Mouse (Mus musculus) skeletal muscle tissue, adult 2 months (tissue): ENCODE measurements at regions not wholly inside any gene's neighbourhood (a gene's known extent, or its start where the extent isn't known, plus 50 kb on each side); places are given as distances from the start of the nearest gene placed in this dataset.

Experiments
- DNase-seq: peaks from one replicate; pipeline ENCODE4 v3.0.0-alpha.2; 2012; ENCODE audit warnings: low read depth, low spot score

DNA sequence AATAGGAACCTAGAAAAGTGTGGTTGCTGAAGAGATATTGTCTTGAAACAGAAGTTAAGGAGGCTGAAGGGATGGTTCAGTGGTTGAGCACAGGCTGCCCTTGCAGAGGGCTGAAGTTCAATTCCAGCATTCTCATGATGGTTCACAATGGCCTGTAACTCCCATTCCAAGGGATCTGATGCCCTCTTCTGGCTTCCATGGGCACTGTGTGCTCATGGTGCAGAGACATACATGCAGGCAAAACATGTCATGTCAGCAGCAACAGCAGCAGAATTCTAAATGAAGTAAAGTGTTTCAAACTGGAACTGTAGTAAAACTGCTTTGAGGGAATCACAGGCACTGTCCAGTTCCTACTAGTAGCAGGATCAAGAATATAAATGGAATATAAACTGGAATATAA lies 162.7 kb upstream of the Zpld1 start:
- DNase-seq, result no peak

DNA sequence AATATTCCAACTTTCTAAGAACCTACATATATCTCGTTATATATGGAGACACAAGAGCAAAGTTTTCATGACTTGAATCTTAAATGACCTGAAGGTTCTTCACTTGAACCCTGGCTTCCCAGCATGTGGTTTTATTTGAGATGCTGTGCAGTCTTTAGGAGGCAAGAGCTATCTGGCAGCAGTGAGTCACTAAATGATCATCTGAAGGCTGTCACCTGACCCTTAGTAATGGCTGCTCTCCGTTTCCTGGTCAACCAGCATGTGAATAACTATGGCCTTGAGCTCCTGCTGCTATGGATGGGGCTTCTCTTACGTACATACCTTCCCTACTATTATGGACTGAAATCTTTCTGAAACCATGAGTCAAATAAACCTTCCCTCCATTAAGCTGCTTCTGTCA lies 149.8 kb upstream of the Zpld1 start:
- DNase-seq, result no peak

DNA sequence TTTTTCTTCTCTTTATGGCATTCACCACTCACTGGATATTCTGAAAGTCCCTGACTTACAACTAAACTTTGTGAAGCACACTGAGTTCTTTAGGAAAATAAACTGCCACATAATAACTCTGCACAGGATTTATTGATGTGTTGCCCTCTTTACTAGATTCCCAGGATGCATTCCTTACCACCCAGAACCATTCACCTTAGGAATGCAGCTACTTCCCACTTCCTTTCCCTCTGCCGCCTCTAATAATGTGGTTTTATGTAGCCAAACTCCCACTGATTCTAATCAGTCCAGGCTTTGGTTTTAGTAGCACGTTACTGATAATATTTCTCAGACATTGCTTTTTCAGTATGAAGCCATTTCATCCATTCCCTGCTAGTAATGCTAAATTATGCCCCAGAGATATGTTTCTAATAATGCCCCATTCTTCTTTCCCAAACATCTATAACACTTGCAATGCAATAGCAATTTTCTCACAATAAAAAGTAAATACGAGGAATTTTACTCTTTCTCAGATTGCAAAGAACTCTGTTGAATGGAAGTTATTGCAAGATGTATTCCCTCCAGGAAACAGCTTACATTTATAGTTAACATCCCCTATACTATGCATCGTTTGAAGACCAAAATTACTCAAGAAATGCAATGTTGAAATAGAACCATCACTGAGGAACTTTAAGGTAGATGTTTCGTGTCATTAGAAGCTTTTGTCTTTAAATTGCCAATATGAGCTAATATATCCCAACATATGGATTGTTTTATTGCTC lies 145.2 kb upstream of the Zpld1 start:
- no peak for DNase-seq

DNA sequence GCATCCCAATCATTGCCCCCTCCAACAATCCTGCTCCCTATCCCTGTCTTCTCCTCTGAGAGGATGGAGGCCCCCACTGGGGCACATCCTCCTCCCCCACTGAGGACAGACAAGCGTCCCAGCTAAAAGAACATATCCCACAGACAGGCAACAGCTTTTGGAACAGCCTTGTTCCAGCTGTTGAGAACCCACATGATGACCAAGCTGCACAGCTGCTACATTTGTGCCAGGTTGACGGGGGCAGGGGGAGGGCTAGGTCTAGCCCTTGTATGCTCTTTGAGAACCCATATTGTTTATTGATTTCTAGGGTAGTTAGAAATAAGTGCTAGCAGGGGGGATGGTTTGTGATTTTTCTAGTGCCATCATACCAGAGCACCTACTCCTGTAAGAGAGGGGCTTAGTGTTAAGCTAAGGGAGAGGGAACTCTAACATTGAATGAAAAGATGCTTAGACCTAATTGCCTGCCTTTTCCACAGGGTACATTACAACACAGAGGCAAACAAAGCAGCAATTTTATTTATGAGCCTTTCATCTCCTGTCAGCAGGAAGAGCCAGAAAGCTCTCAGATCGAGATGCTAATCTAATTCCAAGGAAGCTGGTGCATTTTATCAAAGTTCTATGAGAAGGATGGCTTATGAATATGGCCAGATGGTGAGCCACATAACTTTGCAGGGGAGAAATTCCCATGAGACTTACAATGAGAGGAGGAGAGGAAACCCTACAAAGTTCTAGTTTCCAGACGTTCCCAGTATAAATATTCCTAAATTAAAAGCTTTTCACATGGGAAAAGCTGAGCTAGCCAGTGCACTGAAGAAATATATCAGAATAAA lies 137.6 kb upstream of the Zpld1 start:
- no peak for DNase-seq

DNA sequence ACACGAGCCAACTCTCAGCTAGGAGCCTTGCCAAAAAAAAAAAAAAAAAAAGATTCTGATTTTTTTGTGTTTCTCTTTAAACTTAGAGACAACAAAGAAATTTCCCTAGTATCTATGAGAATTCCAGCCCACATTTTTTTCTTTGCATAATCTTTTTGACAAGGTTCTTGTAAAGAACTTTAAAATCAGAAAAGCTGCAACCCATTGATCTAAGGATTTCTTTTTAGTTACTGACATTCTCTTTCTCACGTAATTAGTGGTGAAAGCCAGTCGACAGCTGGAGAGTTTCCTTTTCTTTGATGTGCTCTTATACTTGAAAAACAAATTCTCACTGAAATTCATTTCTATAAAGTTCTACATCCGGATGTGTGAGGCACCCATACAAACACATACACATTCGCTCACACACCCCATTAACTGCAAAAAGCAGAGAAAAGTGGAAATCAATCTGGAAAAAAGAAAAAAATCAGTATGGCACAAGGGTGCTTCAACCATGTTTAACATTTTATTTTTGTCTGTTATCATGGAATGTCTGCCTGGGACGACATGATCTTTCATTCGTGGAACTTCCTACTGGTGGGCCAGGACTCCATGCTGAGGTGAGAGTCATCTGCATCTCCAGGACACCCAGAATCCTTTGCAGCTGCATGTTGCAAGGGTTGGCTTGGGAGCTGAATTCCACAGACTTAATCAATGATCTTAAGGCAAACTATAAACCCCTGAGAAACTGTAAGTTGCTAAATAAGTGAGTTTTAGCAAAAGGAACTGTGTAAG lies 124.0 kb upstream of the Zpld1 start:
- no peak for DNase-seq

DNA sequence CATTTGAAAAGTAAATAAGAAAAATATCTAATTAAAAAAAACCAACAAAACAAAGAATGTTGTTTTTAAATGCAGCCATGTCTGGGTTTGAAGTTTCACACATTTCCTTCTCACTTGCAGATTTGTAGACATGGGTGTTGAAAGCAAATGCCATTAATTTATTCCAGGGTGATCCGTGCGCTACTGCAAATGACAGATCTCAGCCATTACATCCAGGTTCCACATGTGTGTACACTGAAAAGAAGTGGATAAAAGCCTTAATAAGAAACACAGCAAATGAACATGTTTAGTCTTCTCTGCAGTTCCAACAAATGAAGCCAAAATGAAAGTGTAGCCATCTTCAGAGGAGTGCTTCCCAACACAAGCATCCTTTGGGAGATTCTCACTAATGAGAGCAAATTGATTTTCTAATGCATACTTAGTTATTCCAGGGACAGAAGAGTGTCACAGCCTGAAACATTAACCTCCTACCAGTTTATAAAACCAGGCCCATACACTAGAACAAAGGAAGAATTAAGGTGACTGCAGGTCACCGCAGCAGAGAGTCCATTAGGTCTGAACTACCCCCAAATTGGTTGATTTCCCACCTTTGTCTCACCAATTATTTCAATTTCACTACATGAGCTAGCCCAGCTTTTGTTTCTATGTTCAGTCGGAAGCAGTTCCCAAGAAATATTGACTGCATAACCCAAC lies 123.2 kb upstream of the Zpld1 start:
- no peak for DNase-seq

DNA sequence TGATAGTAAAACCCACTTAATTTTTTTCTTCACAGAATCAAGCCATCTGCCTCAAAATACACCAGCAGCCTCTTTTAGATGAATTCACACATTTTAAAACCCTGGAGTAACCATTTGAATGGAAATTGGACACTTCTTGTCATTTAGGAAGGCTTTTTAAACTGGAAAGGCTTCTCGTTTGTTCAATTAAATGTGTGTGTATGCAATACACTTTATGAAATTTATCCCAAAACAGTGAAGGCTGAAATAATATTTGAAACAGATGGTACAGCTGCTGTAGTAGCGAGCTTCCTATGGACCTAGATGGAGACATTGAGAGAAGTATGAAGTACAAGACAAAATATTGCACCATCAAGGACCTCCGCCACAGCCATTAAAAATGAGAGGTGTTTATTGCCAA lies 121.1 kb upstream of the Zpld1 start:
- no peak for DNase-seq

DNA sequence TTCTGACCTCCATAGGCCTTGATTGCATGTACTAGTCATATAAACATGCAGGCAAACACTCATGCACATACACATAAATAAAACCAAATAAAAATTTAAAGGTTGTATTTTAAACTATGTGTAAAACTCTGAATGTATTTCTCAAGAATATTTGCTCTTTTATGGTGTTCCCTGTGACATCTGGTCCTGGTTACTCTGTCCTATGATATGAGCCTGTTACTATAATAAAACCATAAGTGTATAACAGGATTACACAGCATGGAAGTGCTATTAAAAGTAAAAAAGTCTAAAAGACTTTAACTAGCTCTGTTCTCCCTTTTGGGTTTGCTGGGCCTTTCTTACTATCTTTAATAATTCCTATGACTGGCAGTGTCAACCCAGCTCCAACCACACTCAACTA lies 103.0 kb upstream of the Zpld1 start:
- DNase-seq, result no peak

DNA sequence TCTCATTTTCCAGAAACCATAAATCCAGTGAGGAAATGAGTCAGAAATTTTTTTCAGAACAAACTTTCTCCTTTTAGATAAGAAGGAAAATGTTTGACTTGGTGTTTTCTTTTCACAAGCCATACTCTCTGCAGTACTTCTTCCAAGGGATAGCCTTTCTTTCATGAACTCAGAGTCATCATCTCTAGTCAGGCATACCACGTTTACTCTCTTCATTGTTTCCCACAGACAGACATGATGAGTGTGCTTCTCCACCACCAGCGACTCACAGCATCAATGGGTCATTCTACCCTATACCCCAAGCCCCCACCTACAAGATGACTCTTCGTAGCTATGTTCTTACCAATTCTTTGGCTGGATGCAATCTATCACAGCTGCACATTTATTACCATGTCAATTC lies 97.1 kb upstream of the Zpld1 start:
- DNase-seq, result no peak

DNA sequence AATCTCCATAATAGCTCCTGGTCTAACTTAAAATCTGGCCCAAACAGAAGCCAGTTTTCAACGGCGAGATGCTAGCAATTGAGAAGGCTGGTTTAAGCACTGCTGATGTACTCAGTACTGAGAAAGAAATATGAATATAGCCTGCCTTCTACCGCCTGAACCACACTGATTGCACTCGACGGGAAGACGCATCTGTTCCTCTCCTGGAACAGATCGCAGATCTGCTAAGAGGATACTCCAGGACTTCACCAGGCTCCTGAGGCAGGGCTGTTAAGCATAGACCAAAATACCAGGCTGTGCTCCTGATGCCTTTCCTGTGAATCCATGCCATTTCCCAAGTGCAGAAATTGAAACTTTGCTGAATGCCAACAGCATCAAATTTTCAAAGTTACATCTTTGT lies 92.6 kb upstream of the Zpld1 start:
- DNase-seq, result no peak

DNA sequence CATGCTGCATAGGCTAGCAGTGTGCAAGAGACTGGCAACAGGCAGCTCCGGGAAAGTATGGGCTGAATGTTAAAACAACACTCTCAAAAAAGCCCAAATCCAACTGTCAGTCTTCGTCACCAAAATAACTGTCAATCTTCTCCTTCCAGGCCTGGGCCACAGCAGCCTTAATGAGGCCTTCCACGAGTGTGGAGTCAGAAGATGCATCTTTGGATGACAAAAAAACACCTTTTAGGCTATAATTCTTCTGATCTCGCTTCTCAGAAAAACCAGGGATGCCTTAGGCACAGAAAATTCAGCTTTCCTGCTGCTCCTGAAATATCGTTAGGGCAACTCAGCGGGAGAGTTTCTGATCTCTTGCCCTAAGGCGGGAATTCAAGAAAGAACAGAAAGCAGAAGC lies 82.2 kb upstream of the Zpld1 start:
- DNase-seq, result no peak

DNA sequence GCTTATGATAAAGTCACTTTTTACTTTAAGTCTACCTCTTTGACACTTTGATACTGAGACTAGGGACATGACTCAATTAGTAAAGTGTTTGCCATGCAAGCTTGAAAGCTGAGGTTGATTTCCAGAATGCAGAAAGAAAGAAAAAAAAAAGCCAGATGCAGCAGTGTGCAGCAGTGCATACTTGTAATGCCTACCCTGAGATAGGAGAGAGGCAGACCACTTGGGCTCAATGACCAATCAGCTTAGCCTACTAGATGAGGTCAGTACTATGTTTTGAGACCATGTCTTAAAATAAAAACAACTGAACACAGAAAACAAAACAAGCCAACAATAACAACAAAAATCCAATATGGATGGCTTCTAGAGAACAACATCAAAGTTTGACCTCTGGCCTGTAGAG lies 81.4 kb upstream of the Zpld1 start:
- no peak for DNase-seq

DNA sequence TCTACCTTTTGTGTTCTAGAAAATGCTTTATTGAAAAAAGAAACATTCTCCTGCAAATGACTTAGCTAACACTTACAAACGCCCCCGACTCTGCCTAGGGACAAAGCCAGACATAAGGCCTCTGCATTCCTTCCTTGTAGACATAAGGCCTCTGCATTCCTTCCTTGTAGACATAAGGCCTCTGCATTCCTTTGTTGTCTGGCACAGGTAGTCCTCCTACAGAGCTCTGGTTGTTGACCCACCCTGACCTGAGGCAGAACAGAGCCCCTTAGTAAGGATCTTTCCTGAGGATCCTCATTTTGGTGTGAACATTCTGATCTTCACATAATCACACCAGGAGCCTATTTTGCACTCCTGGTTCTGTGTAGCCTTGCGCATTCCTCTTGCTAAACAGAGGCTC lies 80.9 kb upstream of the Zpld1 start:
- DNase-seq, result no peak

DNA sequence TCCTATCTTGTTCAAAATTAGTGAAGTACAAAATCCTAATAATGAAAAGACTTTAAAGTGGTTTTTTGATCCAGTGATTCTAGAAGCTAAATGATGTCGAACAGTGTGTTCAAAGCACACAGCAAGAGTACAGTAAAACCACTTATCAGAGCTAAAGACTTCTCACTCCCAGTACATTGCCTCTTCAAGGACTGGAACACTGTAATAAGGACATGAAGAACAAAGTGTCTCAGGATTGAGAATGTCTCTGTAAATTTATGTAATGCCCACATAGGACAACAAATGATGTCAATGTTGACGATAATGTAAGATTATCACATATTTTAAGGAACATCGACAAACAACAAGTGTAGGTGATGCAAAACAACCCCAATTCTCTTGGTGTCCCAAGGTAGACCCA lies 78.1 kb upstream of the Zpld1 start:
- no peak for DNase-seq

DNA sequence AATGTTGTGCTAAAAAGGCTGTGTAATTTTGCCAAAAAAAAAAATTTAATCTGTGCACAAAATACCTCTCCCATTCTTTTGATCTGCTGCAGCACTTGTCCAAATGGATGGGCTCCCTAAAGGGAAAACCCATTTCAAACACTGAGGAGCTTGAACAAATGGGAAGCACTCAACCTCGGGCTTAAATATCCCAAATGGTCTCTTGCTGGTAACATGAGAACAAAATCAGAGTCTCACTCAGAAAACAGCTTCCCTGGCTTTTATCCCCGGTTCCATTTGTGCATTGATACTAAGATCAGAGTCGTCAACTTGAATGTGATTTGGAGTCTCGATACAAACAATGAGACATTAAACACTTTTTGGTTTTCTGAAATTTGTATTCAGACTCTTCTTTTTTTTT lies 59.9 kb upstream of the Zpld1 start:
- no peak for DNase-seq

DNA sequence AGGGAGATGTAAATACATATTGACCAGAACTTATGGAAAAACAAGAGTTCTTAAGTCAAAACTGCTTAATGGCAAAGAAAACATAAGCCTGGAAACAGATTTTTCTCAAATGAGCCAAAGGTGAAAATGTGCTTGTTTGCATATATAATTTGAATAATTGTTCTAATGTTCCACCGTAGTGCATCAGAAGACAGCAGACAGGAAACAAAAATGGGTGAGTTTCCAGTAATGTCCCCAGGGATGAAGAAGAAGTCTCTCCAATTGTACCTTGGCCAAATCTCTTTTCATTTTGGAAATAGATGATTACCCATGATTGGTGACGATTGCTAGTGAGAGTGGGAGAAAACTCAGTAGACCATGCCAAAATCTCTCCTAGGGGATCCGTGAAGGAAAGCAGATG lies 58.3 kb upstream of the Zpld1 start:
- peak; percentile 1 for DNase-seq
